Mouse (Mus musculus): ENCODE measurements at regions not wholly inside any gene's neighbourhood (a gene's known extent, or its start where the extent isn't known, plus 50 kb on each side); places are given as distances from the start of the nearest gene placed in this dataset.

DNA sequence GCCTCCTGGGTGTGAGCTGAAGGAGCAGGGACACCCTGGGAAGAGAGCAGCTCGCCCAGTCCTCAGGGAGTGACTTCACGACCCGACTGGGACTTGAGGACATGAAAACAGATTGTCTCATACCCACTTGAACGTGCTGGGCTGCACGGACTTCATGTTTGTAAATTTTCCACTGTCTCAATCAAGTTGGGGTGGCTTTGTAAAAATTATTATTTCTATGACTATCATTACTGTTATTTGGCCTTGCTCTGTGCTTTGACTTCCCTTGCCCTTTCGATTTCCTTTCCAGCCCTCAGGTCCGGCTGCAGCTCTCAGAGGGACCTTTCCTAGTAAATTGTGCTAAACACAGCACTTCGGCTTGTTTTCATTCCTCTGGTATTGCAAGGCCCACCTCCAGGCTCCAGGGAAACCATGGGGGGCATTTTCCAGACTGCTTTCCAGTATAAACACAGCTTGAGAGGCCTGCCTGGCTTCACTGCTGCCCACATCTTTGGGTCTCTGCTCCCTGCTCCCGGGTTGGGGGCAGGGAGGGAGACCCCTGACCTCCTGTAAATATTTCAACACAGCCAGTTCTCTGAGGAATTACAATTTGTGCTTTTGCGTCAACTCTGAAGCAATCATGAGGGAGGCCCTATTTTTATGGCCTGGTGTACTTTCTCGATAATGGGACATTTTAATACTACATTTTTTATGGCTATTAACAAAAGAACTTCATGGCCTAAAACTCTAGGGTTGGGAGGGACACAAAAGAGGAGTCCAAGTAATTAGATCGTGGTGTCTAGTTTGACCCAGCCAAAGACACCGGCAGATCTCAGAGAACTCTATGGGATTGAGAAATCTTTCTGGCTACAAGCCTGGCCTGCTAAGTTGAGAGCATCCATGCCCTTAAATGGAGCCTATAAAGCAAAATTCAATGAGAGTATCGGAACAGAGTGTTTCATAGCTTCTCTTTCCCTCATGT lies 68.9 kb upstream of the Errfi1 start:
- 57% methylated on average over 14 of the region's 14 CpGs for WGBS
- Histone ChIP-seq H3K4me2 (no peak overlapping the region), H3K27me3 (replicated peaks) (no peaks in the 10 kb centered on the region), H3K36me3 (no peaks in the 10 kb centered on the region), H3K4me3 (no peak overlapping the region), H3K9me3 (replicated peaks) (no peaks in the 10 kb centered on the region), H3K9ac (no peak overlapping the region), H3K4me1 (replicated peaks) (peaks cover 17% of the 10 kb centered on the region; the same call in 1 of the 2 replicates), H3K27ac (ENCODE audit: poor library complexity, severe bottlenecking) (0 out of 2 replicates have a peak overlapping the region, but pooled peaks have one; percentile 27)
- ATAC-seq (ENCODE audit: insufficient number of reproducible peaks, low FRiP score) = peak; percentile 54; the same call in 1 of the 2 replicates

DNA sequence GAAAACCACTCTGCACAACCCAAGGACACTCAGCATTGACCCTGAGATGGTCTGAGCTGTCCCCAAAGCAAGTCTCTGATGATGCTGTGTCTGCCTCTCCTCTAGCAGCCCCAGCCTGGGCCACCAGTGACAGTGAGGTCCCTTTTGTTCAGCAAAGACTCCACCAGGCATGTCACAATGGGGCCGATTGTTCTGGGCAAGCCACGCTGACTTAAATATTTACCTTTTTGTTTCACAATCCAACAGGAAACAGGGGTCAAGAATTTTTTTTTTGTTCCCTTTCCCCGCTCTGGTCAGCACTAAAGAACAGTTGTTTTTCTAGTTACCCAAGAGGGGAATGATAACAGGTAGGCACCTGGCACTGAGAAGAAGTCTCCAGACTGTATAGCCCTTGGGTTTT lies 72.4 kb upstream of the Errfi1 start:
- no peak overlapping the region for H3K4me3 ChIP-seq
- 53% methylated on average over 3 of the region's 3 CpGs for WGBS

DNA sequence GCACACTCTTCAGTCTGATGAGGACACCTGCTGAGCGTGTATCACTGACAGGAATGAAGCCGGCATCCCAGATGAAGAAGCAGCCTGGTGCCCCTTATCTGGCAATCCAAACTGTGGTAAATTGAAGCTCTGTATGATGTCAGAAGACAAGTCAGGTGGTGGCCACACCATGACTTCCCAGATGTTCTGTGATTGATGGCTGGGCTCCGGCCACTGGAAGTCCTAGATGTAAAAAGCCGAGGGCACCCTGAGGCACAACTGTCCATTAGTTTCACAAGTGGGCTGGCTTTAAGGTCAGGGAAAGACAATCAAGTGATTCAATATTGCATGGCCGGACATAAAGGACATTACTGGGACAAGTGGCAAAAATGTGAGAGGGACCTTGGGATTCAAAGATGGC lies 74.4 kb upstream of the Errfi1 start:
- peaks cover 3% of the 10 kb centered on the region for H3K9me3 ChIP-seq (replicated peaks)
- H3K36me3 ChIP-seq = no peaks in the 10 kb centered on the region
- WGBS = 66% methylated on average over 5 of the region's 5 CpGs
- H3K4me3 ChIP-seq = no peak overlapping the region
- no peaks in the 10 kb centered on the region for H3K27me3 ChIP-seq (replicated peaks)
- H3K4me2 ChIP-seq = no peak overlapping the region
- no peak overlapping the region for H3K27ac ChIP-seq (ENCODE audit: poor library complexity, severe bottlenecking)
- H3K4me1 ChIP-seq (replicated peaks) = peaks cover 32% of the 10 kb centered on the region
- H3K9ac ChIP-seq = no peak overlapping the region
- no peak for ATAC-seq (ENCODE audit: insufficient number of reproducible peaks, low FRiP score)

More for the DNA sequence above, 72.4 kb upstream of the Errfi1 start:
- peaks cover 32% of the 10 kb centered on the region for H3K4me1 ChIP-seq (replicated peaks)
- H3K9me3 ChIP-seq (replicated peaks) = no peaks in the 10 kb centered on the region
- H3K36me3 ChIP-seq = no peaks in the 10 kb centered on the region
- H3K4me2 ChIP-seq = no peak overlapping the region
- H3K9ac ChIP-seq = no peak overlapping the region
- no peak overlapping the region for H3K27ac ChIP-seq (ENCODE audit: poor library complexity, severe bottlenecking)
- no peaks in the 10 kb centered on the region for H3K27me3 ChIP-seq (replicated peaks)
- no peak; the same call in 1 of the 2 replicates for ATAC-seq (ENCODE audit: insufficient number of reproducible peaks, low FRiP score)

DNA sequence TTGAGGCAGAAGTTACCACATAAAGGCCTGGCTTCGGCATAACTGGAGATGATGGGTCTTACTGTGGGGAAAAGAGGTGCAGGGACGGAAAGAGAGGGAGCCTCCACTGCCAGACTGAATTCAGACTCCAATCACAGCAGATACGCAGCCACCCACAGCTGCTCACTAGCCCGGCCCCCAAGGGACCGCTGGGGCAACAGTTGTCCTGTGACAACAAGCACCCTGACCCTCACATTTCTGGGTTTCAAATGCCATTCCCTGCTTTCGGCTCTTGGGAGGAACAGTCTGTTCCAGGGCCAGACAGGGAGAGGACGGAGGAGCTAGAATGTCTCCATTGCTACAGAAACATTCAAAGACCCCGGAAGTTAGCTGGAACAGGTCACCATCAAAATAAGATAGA lies 75.0 kb upstream of the Errfi1 start:
- Histone ChIP-seq H3K4me3 (no peak overlapping the region), H3K9ac (no peak overlapping the region), H3K27me3 (replicated peaks) (no peaks in the 10 kb centered on the region), H3K4me1 (replicated peaks) (peaks cover 32% of the 10 kb centered on the region), H3K4me2 (no peak overlapping the region), H3K36me3 (no peaks in the 10 kb centered on the region), H3K27ac (ENCODE audit: poor library complexity, severe bottlenecking) (no peak overlapping the region), H3K9me3 (replicated peaks) (peaks cover 9% of the 10 kb centered on the region)
- ATAC-seq (ENCODE audit: insufficient number of reproducible peaks, low FRiP score) = no peak
- WGBS = 40% methylated on average over 8 of the region's 8 CpGs

DNA sequence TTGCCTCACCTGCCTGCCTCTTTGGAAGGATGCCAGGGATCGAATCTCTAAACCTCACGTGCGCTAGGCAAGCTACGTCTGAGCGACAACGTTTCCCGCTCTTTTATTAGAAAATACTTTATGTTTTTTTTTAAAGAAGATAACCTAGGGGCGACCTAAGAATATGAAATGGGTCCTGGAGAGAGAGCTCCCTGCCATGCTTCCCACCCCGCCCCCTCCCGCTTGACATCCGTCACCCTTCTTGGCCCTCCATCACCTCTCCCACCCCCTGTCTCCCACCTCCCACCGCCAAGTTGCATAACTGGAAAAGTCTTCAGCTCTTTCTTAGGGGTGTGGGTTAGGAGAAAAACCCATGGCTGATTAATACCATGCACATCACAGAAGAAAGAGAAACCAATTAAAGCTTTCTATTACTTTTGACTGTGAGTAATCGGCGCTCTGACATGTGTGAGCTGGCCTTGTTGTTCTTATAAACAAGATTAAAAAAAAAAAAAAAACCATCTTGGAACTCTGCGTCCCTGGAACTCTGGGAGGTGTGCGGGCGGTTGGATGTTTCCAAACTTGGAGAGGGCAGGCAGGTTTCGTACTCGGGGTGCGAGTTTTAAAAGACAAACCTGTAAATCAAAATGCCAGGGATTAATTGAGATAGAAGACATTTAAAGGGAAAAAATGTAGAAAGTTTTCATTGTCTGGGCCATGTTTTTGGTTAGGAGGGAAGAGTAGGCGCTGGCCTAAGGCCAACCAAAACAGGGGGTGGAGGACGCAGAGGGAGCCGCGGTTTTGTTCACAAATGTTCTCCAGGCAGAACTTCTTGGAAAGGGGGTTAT lies 77.8 kb upstream of the Errfi1 start:
- no peak for ATAC-seq (ENCODE audit: insufficient number of reproducible peaks, low FRiP score)
- no peak overlapping the region for H3K4me3 ChIP-seq
- 0 out of 2 replicates have a peak overlapping the region, but pooled peaks have one; percentile 23 for H3K27ac ChIP-seq (ENCODE audit: poor library complexity, severe bottlenecking)
- no peaks in the 10 kb centered on the region for H3K27me3 ChIP-seq (replicated peaks)
- H3K4me1 ChIP-seq (replicated peaks) = peaks cover 20% of the 10 kb centered on the region
- H3K36me3 ChIP-seq = no peaks in the 10 kb centered on the region
- H3K9me3 ChIP-seq (replicated peaks) = peaks cover 21% of the 10 kb centered on the region
- H3K4me2 ChIP-seq = no peak overlapping the region
- whole genome bisulfite sequencing = 69% methylated on average over 24 of the region's 24 CpGs
- H3K9ac ChIP-seq = no peak overlapping the region

DNA sequence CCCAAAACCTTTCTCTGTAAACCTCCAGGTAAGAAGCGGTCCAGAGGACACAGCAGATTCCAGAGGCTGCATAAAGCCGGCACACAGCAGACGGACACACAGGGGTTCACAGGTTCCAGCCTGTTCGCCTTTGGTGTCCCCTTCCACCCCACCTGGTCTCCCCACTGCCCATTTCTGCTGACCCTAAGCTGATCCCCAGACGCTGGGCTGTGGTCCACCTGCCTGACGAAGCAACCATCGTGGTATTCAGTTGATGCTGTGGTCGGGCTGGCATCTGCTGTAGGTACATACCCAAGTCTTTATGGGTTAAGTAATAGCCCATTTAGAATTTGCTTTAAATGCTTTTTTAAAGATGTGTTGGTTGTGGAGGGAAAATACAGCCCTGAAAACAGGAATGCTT lies 78.4 kb upstream of the Errfi1 start:
- Histone ChIP-seq H3K27ac (ENCODE audit: poor library complexity, severe bottlenecking) (no peak overlapping the region), H3K9me3 (replicated peaks) (peaks cover 21% of the 10 kb centered on the region), H3K4me3 (no peak overlapping the region), H3K27me3 (replicated peaks) (no peaks in the 10 kb centered on the region), H3K36me3 (no peaks in the 10 kb centered on the region), H3K9ac (no peak overlapping the region), H3K4me2 (no peak overlapping the region), H3K4me1 (replicated peaks) (peaks cover 15% of the 10 kb centered on the region)
- no peak for ATAC-seq (ENCODE audit: insufficient number of reproducible peaks, low FRiP score)
- 88% methylated on average over 8 of the region's 8 CpGs for WGBS

DNA sequence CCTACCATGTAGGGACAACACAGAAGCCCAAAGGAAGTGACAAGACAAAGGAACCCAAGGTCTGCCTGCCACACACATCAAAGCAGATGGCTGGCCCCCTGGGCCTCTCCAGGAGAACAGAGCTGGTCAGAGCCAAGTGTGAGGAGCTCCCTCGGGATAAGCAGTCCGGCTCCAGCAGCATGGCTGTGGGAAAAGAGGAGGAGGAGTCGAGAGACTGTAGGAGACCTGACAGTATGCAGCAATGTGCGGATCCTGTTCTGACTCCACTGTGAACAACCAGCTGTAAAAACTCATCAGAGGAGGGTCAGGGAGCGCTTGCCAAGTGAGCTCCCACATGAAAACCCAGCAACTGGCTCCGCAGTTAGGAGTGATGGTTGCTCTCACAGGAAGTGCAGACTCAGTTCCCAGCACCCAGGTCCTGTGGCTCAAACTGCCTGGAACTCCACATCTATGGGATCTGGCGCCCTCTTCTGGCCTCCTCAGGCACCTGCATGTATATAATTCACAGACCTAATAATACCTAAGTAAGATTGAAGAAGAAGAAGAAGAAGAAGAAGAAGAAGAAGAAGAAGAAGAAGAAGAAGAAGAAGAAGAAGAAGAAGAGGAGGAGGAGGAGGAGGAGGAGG lies 79.3 kb upstream of the Errfi1 start:
- WGBS = 76% methylated on average over 7 of the region's 7 CpGs
- peaks cover 15% of the 10 kb centered on the region for H3K4me1 ChIP-seq (replicated peaks)
- ATAC-seq (ENCODE audit: insufficient number of reproducible peaks, low FRiP score) = no peak
- no peak overlapping the region for H3K9ac ChIP-seq
- H3K27me3 ChIP-seq (replicated peaks) = no peaks in the 10 kb centered on the region
- no peak overlapping the region for H3K4me3 ChIP-seq
- no peaks in the 10 kb centered on the region for H3K36me3 ChIP-seq
- peaks cover 21% of the 10 kb centered on the region for H3K9me3 ChIP-seq (replicated peaks)
- H3K27ac ChIP-seq (ENCODE audit: poor library complexity, severe bottlenecking) = no peak overlapping the region
- no peak overlapping the region for H3K4me2 ChIP-seq

DNA sequence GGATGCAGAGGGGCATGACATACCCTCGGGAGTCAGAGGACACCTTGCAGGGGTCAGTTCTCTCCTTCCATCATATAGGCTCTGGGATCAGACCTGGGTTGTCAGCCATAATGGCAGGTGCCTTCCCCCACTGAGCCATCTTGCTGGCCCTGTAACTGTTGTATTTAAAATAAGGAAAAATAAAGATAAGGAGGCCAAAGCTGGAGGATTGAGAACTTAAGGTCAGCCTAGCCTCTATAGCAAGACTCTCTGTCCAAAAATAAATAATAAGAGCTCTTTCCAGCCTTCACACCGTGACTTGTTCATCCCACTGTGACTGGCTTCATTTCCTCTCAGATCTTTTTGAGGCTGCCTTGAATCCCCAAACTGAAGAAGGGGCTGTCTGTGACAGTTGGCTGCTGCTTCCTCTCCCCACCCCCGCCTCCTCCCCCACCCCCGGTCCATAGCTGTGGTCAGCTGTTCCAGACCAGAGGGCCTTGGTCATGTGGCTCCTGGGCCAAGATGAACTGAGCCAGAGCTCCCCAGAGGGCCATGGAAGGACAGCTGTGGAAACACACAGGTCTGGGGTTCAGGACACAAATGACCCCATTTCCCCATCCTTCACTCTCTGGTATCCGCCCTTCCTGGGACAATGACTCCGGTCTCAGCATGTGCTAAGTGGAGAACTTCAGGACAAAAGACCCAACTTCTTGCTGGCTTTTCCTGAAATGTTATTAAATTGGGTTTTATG lies 81.6 kb upstream of the Errfi1 start:
- Histone ChIP-seq H3K27me3 (replicated peaks) (no peaks in the 10 kb centered on the region), H3K9ac (no peak overlapping the region), H3K4me2 (no peak overlapping the region), H3K27ac (ENCODE audit: poor library complexity, severe bottlenecking) (no peak overlapping the region), H3K4me1 (replicated peaks) (peaks cover 4% of the 10 kb centered on the region), H3K36me3 (no peaks in the 10 kb centered on the region), H3K9me3 (replicated peaks) (peaks cover 21% of the 10 kb centered on the region), H3K4me3 (no peak overlapping the region)
- 70% methylated on average over 6 of the region's 6 CpGs for WGBS
- ATAC-seq (ENCODE audit: insufficient number of reproducible peaks, low FRiP score) = no peak

DNA sequence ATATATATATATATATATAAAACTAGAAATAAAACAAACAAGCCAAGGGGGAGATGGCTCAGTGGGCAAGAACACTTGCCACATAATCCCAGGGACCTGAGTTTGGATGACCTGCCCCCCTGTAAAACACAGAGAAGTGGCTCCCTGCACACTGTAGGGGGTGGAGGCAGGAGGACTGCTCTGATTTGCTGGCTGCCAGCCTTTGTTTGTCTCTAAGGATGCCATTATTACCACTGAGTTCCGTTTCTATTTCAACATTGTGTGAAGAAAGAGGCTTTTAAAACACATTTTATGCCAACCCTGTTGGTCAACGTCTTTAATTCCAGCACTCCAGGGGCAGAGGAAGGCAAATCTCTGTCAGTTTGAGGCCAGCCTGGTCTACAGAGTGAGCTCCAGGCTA lies 82.2 kb upstream of the Errfi1 start:
- Histone ChIP-seq H3K36me3 (no peaks in the 10 kb centered on the region), H3K4me1 (replicated peaks) (peaks cover 4% of the 10 kb centered on the region), H3K4me3 (no peak overlapping the region), H3K27me3 (replicated peaks) (no peaks in the 10 kb centered on the region), H3K9me3 (replicated peaks) (peaks cover 21% of the 10 kb centered on the region), H3K4me2 (no peak overlapping the region), H3K27ac (ENCODE audit: poor library complexity, severe bottlenecking) (no peak overlapping the region), H3K9ac (no peak overlapping the region)
- ATAC-seq (ENCODE audit: insufficient number of reproducible peaks, low FRiP score) = no peak
- WGBS = 76% methylated on average over 2 of the region's 2 CpGs

DNA sequence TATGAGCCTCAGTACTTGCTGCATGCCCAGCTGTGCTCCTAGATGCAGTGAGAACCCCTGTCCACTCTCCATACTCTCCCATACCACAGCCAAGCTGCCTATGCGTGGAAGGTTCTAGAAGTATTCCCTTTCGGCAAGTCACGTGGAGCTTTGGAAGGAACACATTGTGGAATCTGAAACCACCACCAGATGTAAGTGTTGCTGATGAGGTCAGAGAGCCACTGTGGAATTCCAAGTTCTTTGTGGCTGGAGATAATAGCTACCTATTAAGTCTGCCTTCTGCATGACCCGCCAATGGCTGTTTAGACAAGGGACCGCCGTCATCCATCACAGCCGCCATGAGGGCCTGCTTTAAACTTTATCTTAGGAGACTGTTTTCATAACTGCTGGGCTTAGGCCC lies 84.7 kb upstream of the Errfi1 start:
- Histone ChIP-seq H3K4me1 (replicated peaks) (peaks cover 7% of the 10 kb centered on the region), H3K9me3 (replicated peaks) (peaks cover 15% of the 10 kb centered on the region), H3K27me3 (replicated peaks) (no peaks in the 10 kb centered on the region), H3K4me3 (no peak overlapping the region), H3K9ac (no peak overlapping the region), H3K27ac (ENCODE audit: poor library complexity, severe bottlenecking) (0 out of 2 replicates have a peak overlapping the region, but pooled peaks have one; percentile 17), H3K4me2 (no peak overlapping the region), H3K36me3 (no peaks in the 10 kb centered on the region)
- 32% methylated on average over 7 of the region's 7 CpGs for WGBS
- ATAC-seq (ENCODE audit: insufficient number of reproducible peaks, low FRiP score) = no peak
